Mouse (Mus musculus): ENCODE measurements around the gene Vmp1. TPM values are rescaled to one million over a fixed set of nuclear protein-coding genes. Genes with fewer than 3 reads are reported as not detected.

Gene Vmp1
- polyA plus RNA-seq, 1 experiment: 132 TPM

DNA sequence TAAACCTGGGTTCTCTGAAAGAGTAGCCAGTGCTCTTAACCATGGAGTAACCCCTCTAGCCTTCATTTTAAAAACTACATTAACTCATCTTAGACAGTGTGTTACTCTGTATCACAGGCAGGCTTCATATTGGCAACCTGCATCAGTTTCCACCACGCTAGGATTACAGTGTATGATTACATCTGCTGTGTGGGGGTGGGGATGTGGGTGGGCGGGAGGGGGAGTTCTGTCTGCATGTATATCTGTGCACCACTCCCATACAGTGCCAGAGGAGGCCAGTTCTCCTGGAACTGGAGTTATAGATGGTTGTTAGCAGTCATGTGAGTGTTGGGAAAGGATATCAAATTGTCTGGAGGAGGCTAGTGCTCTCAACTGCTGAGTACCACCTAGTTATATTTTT is 55.2 kb downstream of the Vmp1 start:
- 70% methylated on average over 2 of the region's 2 CpGs for WGBS
- TF ChIP-seq CTCF (IDR thresholded peaks at IDR 0.05; ENCODE audit: borderline replicate concordance, insufficient read depth, low read depth, low read length) (no peak), POLR2A (IDR thresholded peaks at IDR 0.05; ENCODE audit: borderline replicate concordance, insufficient read depth, low read length) (no peak)
- no peaks in the 10 kb centered on the region for H3K27me3 ChIP-seq (ENCODE audit: control insufficient read depth, insufficient read depth, low read length)
- H3K4me1 ChIP-seq (ENCODE audit: control insufficient read depth, insufficient read depth, low read length): no peaks in the 10 kb centered on the region
- no peak overlapping the region for H3K4me3 ChIP-seq (replicated peaks; ENCODE audit: insufficient read depth, low read depth, low read length)
- no peak overlapping the region for H3K27ac ChIP-seq (ENCODE audit: insufficient read depth, low read length)
- no peak for DNase-seq

DNA sequence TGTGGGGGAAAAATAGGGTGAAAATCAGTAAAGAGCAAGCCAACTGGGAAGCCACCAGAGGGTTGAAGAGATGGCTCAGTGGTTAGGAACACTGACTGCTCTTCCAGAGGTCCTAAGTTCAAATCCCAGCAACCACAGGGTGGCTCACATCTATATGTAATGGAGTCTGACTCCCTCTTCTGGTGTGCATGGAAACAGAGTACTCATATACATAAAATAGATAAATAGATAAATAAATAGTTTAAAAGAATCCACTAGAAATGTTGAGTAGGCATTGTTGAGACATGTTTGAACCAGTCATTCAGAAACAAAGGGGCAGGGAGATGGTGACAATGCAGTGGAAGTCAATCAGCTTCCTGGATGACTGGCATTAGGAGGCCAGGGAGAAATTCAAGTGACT is 56.0 kb downstream of the Vmp1 start:
- TF ChIP-seq POLR2A (IDR thresholded peaks at IDR 0.05; ENCODE audit: borderline replicate concordance, insufficient read depth, low read length): no peak
- TF ChIP-seq CTCF (IDR thresholded peaks at IDR 0.05; ENCODE audit: borderline replicate concordance, insufficient read depth, low read depth, low read length): no peak
- H3K27me3 ChIP-seq (ENCODE audit: control insufficient read depth, insufficient read depth, low read length): no peaks in the 10 kb centered on the region
- no peak for DNase-seq
- H3K4me3 ChIP-seq (replicated peaks; ENCODE audit: insufficient read depth, low read depth, low read length): no peak overlapping the region
- no peaks in the 10 kb centered on the region for H3K4me1 ChIP-seq (ENCODE audit: control insufficient read depth, insufficient read depth, low read length)
- no peak overlapping the region for H3K27ac ChIP-seq (ENCODE audit: insufficient read depth, low read length)

DNA sequence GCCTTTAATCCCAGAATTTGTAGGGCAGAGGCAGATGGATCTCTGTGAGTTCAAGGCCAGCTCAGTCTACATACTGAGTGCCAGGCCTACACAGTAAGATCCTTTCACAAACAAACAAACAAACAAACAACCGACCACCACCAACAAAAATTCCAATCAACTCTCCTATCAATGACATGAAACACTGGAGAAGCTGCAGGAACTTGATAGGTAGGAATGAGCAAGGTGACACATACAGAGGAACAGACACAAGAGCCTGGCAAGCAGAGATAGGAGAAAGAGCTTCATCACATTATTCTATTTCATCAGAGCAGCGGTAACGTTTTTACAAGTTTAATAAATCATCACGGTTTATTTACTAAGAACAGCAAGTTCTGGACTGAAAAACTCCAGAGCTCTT is 56.9 kb downstream of the Vmp1 start:
- Histone ChIP-seq H3K27ac (ENCODE audit: insufficient read depth, low read length) (no peak overlapping the region), H3K4me3 (replicated peaks; ENCODE audit: insufficient read depth, low read depth, low read length) (no peak overlapping the region), H3K4me1 (ENCODE audit: control insufficient read depth, insufficient read depth, low read length) (no peaks in the 10 kb centered on the region), H3K27me3 (ENCODE audit: control insufficient read depth, insufficient read depth, low read length) (no peaks in the 10 kb centered on the region)
- 96% methylated on average over 4 of the region's 4 CpGs for WGBS
- no peak for TF ChIP-seq CTCF (IDR thresholded peaks at IDR 0.05; ENCODE audit: borderline replicate concordance, insufficient read depth, low read depth, low read length)
- no peak for TF ChIP-seq POLR2A (IDR thresholded peaks at IDR 0.05; ENCODE audit: borderline replicate concordance, insufficient read depth, low read length)
- DNase-seq: no peak

DNA sequence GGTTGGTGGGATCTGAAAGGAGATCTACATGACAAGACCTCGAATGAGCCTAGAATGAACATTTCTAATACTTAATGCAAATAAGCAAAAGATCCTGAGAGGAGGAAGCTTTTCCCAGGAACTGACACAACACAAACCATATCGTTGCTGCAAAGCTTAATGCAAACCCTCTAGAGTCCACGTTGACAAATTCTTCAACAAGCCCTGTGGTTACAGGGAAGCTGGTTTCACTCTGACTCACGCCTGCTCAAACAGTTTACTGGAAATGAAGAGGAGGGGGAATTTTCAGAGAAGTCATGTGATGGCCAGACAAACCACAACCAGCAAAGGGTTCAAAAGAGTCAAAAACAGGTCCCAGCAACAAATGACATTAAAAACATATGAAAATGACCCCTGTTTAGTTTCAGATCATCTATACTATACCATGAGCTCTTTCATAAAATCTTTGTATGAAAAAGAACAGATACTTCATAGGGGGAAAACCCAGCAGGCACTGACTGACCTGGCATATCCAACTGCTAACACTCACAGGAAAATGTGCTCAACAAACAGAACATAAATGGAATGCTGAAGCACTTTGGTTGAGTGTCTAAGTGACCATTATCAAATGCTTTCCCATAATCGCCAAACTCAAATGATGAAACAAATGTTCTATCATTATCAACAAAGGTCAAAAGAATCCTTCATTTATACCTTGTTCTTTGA is 59.2 kb downstream of the Vmp1 start:
- no peak for DNase-seq
- Histone ChIP-seq H3K4me3 (replicated peaks; ENCODE audit: insufficient read depth, low read depth, low read length) (no peak overlapping the region), H3K27ac (ENCODE audit: insufficient read depth, low read length) (no peak overlapping the region), H3K4me1 (ENCODE audit: control insufficient read depth, insufficient read depth, low read length) (no peaks in the 10 kb centered on the region), H3K27me3 (ENCODE audit: control insufficient read depth, insufficient read depth, low read length) (no peaks in the 10 kb centered on the region)
- 85% methylated on average over 5 of the region's 5 CpGs for WGBS
- TF ChIP-seq POLR2A (IDR thresholded peaks at IDR 0.05; ENCODE audit: borderline replicate concordance, insufficient read depth, low read length): no peak
- no peak for TF ChIP-seq CTCF (IDR thresholded peaks at IDR 0.05; ENCODE audit: borderline replicate concordance, insufficient read depth, low read depth, low read length)

DNA sequence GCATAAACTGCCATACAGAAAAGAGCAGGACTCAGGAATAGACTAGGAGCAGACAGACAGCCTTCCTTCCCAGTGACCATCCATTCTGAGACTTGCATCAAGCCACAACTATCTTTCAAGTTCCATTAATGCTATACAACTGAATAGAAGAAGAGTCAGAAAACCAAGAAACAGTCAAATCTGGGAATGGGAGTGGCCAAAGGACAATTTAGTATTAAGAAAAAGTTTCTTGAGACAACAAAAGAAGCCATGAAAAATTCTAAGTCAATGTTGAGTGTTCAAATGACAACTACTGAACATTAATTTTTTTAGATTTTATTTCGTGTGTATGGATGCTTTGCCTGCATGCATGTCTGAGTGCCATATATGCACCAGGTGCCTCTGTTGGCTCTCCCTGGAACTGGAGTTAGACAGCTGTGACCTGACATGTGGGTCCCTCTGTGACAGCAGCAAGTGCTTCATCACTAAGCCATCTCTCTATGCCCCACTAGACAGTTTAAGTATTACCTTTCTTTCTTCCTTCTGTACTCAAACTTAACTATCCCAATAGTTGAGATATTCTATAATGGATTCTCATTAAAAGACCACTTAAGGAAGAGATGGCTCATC is 60.1 kb downstream of the Vmp1 start:
- DNase-seq: no peak
- Histone ChIP-seq H3K27me3 (ENCODE audit: control insufficient read depth, insufficient read depth, low read length) (no peaks in the 10 kb centered on the region), H3K4me3 (replicated peaks; ENCODE audit: insufficient read depth, low read depth, low read length) (no peak overlapping the region), H3K27ac (ENCODE audit: insufficient read depth, low read length) (no peak overlapping the region), H3K4me1 (ENCODE audit: control insufficient read depth, insufficient read depth, low read length) (no peaks in the 10 kb centered on the region)
- TF ChIP-seq POLR2A (IDR thresholded peaks at IDR 0.05; ENCODE audit: borderline replicate concordance, insufficient read depth, low read length): no peak
- 89% methylated on average over 1 of the region's 1 CpGs for WGBS

DNA sequence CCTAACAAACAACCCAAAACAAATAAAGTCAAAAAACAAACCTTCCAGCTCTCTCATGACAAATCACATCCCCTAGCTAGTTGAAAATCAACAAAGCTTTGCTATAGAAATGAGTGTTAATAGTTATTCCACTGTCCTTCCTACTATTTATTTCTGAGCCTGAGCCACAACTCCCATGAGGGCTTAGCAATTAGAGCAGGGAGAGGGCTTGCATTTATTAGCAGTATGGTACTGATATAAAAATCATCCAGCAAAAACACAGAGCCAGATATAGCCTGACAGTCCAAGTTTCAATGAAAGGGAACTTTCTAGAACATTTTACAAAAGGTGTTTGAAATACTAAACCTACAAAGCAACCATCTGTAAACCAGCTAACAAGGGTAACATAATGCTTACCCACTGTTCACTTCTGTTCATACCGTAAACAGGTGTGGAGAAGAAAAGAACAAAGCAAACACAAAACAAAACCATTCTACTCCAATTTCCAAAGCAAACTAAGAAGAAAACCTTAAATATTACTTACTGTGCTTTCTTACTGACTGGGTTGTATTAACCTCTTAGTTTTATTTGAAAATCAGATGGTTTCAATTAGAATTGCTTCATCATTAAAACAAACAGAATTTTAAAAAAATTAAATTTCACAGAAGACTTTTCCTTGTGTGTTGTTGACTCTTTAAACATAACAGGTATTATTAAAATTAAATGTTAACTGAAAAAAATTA is 61.3 kb downstream of the Vmp1 start:
- TF ChIP-seq POLR2A (IDR thresholded peaks at IDR 0.05; ENCODE audit: borderline replicate concordance, insufficient read depth, low read length) (no peak), CTCF (IDR thresholded peaks at IDR 0.05; ENCODE audit: borderline replicate concordance, insufficient read depth, low read depth, low read length) (no peak)
- DNase-seq: no peak

DNA sequence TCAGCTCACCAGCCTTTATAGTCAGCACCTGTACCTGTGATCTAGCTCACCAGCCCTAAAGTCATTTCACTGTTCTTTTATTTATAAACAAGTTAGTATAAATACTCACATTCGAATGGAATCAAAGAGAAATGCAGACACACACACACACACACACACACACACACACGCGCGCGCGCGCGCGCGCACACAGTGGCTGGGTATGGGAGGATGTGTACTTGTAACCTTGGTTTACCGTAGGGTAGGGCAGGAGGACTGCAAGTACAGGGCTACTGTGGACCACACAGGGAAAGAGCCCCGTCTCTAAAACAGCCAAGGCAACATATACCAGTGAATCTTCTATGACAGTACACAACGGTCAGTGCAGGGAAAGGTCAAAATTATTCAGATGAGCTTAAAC is 62.5 kb downstream of the Vmp1 start:
- 93% methylated on average over 13 of the region's 13 CpGs for WGBS
- TF ChIP-seq POLR2A (IDR thresholded peaks at IDR 0.05; ENCODE audit: borderline replicate concordance, insufficient read depth, low read length): no peak
- no peak for TF ChIP-seq CTCF (IDR thresholded peaks at IDR 0.05; ENCODE audit: borderline replicate concordance, insufficient read depth, low read depth, low read length)
- DNase-seq: peak; percentile 25 to 26
- H3K4me1 ChIP-seq (ENCODE audit: control insufficient read depth, insufficient read depth, low read length): no peaks in the 10 kb centered on the region
- H3K27ac ChIP-seq (ENCODE audit: insufficient read depth, low read length): no peak overlapping the region
- H3K27me3 ChIP-seq (ENCODE audit: control insufficient read depth, insufficient read depth, low read length): no peaks in the 10 kb centered on the region
- H3K4me3 ChIP-seq (replicated peaks; ENCODE audit: insufficient read depth, low read depth, low read length): no peak overlapping the region

More for the DNA sequence above, 61.3 kb downstream of the Vmp1 start:
- Histone ChIP-seq H3K4me1 (ENCODE audit: control insufficient read depth, insufficient read depth, low read length) (no peaks in the 10 kb centered on the region), H3K27ac (ENCODE audit: insufficient read depth, low read length) (no peak overlapping the region), H3K4me3 (replicated peaks; ENCODE audit: insufficient read depth, low read depth, low read length) (no peak overlapping the region), H3K27me3 (ENCODE audit: control insufficient read depth, insufficient read depth, low read length) (no peaks in the 10 kb centered on the region)
- WGBS: 96% methylated on average over 1 of the region's 1 CpGs
